Mouse (Mus musculus) splenic B cell, adult 2 months (primary cell): ENCODE measurements around the gene Phtf2.

Experiments
- DNase-seq: peaks from one replicate; pipeline ENCODE4 v3.0.0-alpha.2; 2011; ENCODE audit warnings: low read depth, low spot score
- H3K27me3 ChIP-seq: 2 replicates; pipeline ENCODE4 v1.6.1; 2012; ENCODE audit warnings: mild to moderate bottlenecking, low read length, moderate library complexity, mixed read lengths; ENCODE audit not compliant: control insufficient read depth, poor library complexity, insufficient read depth, severe bottlenecking
- H3K36me3 ChIP-seq: 2 replicates; pipeline ENCODE4 v1.6.1; 2012; ENCODE audit warnings: mild to moderate bottlenecking, low read length, moderate library complexity, mixed read lengths; ENCODE audit not compliant: control insufficient read depth, poor library complexity, insufficient read depth, severe bottlenecking

Gene Phtf2

GRCm38 (mm10) chr5:20884036-20884620 is 2.2 kb upstream of the Phtf2 start:
- Histone ChIP-seq H3K36me3 (peaks cover 4% of the 10 kb centered on the region; the same call in 1 of the 2 replicates), H3K27me3 (no peaks in the 10 kb centered on the region)
- DNase-seq = no peak

- no peaks in the 10 kb centered on the region for H3K27me3 ChIP-seq
- H3K36me3 ChIP-seq = no peaks in the 10 kb centered on the region
- DNase-seq = peak; percentile 60
Measured at GRCm38 (mm10) chr5:20880797-20881775, 838 bp downstream of the Phtf2 start.

DNA sequence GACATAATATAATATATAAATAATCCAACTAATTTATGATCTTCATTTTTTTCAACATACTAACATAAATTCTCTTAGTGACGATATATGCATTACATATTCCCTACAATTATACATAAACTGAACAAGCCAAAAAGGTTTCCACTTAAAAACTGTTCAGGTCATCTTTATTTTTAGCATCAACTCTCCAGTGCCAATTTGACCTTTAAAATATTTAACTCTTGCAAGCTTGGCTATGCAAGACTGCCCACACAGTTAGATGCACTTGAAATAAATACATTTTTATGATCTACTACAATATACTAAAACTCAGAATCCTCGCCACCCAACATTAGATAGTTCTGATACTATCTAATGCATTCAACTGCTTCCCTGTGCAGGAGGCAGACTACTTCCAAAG is 1.5 kb downstream of the Phtf2 start:
- Histone ChIP-seq H3K36me3 (no peaks in the 10 kb centered on the region), H3K27me3 (no peaks in the 10 kb centered on the region)
- no peak for DNase-seq

DNA sequence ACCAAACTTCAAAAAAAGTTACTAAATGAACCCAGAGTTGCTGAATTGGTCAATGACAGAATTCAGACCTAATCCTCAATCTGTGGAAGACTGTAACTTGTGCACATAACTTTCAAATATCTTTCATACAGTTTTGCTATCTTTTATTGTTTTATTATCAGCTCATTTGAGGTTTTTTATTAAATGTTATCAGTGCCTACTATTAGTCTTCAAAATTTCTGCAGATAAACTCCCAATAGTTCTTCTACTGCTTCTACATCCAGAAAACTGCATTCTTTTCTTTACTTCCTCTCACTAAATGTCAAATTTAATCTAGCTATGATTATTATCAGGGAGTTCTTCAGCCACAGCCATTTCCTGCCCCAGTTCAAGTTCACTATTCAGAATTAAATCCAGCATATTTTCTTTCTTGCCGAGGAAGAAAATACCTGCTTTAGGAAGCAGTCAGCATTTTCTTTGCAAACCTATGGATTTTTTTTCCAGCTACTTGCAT is 4.9 kb downstream of the Phtf2 start:
- Histone ChIP-seq H3K36me3 (no peaks in the 10 kb centered on the region), H3K27me3 (no peaks in the 10 kb centered on the region)
- no peak for DNase-seq

GRCm38 (mm10) chr5:20873146-20873545 is 8.8 kb downstream of the Phtf2 start:
- H3K36me3 ChIP-seq = no peaks in the 10 kb centered on the region
- no peak for DNase-seq
- no peaks in the 10 kb centered on the region for H3K27me3 ChIP-seq

GRCm38 (mm10) chr5:20865193-20865755 is 16.6 kb downstream of the Phtf2 start:
- Histone ChIP-seq H3K27me3 (no peaks in the 10 kb centered on the region), H3K36me3 (no peaks in the 10 kb centered on the region)
- DNase-seq = peak; percentile 45

GRCm38 (mm10) chr5:20864216-20864969 is 17.5 kb downstream of the Phtf2 start:
- H3K27me3 ChIP-seq = no peaks in the 10 kb centered on the region
- H3K36me3 ChIP-seq = no peaks in the 10 kb centered on the region
- DNase-seq = peak; percentile 78

GRCm38 (mm10) chr5:20861901-20862300 is 20.0 kb downstream of the Phtf2 start:
- DNase-seq = no peak
- Histone ChIP-seq H3K27me3 (no peaks in the 10 kb centered on the region), H3K36me3 (no peaks in the 10 kb centered on the region)

- Histone ChIP-seq H3K36me3 (no peaks in the 10 kb centered on the region), H3K27me3 (no peaks in the 10 kb centered on the region)
- DNase-seq = no peak
Measured at GRCm38 (mm10) chr5:20860565-20860964, 21.4 kb downstream of the Phtf2 start.

DNA sequence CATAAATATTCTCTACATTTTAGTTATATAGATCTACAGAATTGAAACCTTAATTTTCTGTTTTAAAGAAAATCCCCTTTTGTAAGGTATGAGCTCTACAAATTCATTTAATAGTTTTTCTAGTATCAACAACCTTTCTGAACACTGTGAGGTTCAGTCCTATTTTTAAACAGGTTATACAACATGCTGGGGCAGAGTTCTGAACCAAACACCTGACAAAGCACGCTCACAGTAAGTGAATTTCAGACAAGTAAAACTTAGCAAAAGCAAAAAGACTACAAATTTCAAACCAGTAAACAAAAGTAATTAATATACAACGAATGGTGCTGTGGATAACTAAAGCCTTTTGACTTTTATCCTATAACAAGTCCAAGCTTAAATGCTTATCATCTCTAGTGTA is 23.5 kb downstream of the Phtf2 start:
- no peaks in the 10 kb centered on the region for H3K27me3 ChIP-seq
- H3K36me3 ChIP-seq = no peaks in the 10 kb centered on the region
- DNase-seq = no peak

DNA sequence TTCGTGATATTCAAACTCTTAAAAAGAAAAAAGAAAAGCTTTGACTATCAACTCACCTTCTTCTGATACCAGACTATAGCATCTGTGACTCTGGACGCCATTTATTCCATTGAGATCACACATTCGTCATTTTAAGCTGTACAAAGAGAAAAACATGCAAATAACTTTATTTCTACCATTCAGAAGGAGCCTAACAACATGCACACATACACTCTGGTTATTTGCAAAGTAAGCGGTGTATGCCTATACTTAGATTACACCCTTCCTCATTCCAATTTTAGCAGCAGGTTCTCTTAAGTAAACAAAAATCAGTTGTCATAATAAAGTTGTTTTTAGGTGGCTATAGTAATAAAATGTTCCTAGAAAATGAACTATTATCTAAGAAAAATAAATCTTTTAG is 26.9 kb downstream of the Phtf2 start:
- no peaks in the 10 kb centered on the region for H3K27me3 ChIP-seq
- peak; percentile 76 for DNase-seq

GRCm38 (mm10) chr5:20847010-20847409 is 34.9 kb downstream of the Phtf2 start:
- peak; percentile 34 for DNase-seq
- H3K27me3 ChIP-seq = no peaks in the 10 kb centered on the region
- H3K36me3 ChIP-seq = no peaks in the 10 kb centered on the region

More for the DNA sequence above, 26.9 kb downstream of the Phtf2 start:
- H3K36me3 ChIP-seq = no peaks in the 10 kb centered on the region; the same call in 1 of the 2 replicates

DNA sequence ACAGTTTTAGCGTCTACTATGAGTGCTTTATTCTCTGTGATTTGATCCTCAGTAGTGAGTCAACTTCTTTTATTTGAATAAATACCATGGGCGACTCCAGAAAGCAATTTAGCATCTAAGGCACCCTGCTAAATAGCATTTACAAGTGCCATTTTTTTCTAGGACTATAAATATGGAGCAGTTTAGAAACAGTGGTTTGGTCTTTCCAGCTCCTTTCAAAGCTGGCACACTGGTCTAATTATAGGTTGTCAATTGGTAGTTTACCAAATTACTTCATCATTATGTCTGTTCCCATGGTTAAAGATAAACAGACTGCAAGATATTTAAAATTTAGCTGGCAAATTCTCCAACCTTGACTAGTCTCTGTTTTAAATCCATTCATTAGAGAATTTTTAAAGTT is 38.1 kb downstream of the Phtf2 start:
- H3K36me3 ChIP-seq = no peaks in the 10 kb centered on the region
- no peaks in the 10 kb centered on the region for H3K27me3 ChIP-seq
- DNase-seq = no peak

DNA sequence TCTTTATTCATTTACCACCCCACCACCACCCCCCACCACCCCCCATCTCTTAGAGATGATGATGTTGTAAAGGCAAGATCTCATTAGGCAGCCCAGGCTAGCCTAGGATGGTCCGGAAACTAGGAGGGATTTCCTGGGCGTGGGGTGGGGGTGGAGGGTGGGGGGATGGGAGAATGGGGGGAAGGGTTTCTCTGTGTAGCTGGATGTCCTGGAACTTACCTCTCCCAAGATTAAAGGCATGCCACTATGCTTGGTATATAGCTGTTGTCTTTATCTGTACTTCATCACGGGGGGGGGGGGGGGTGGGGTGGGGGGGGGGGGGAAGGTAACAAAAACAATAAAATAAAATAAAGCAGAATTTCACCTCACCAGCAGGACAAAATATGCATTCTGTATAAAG is 38.5 kb downstream of the Phtf2 start:
- Histone ChIP-seq H3K27me3 (no peaks in the 10 kb centered on the region), H3K36me3 (no peaks in the 10 kb centered on the region)
- DNase-seq = no peak
